Comparison of ENCODE assay signal across 8 mouse cellular contexts in genomic region chr7:134670312-134671002, GRCm38 (mm10). TPM values are rescaled to one million over a fixed set of nuclear protein-coding genes. Genes with fewer than 3 reads are reported as not detected.
DNase-seq lines count a peak whose midpoint lies in the region; ATAC-seq lines count a peak whose summit lies in the region.

Gene Dock1 (plus strand): TSS chr7:134670654.

- peak within 1 kb of the TSS; percentile 71 for H3K9ac ChIP-seq in forebrain, embryonic 14.5 days (ENCODE audit: low read length)

- DNase-seq in 3134 (ENCODE audit: extremely low read depth, insufficient read length, low spot score), result peak; percentile 78
- DNase-seq in adrenal gland, postnatal 36 days, result peak; percentile 89 to 91
- peak; percentile 69 for DNase-seq in forebrain, embryonic 14.5 days (ENCODE audit: low spot score)
- DNase-seq in heart, postnatal 10 days, result peak; percentile 85 to 87
- peak; percentile 85 to 91 for DNase-seq in kidney, postnatal 4 days
- DNase-seq in lung, adult 18-20 months, result peak; percentile 76 to 85
- peak; percentile 70 for DNase-seq in ovary, adult 18-20 months (ENCODE audit: low spot score)
- peak; percentile 69 for DNase-seq in urinary bladder, postnatal 25 days (ENCODE audit: low spot score)

- H3K4me3 ChIP-seq in forebrain, embryonic 14.5 days (ENCODE audit: low read depth, low read length), result peak within 1 kb of the TSS; percentile 62

- no peaks in the 10 kb centered on the region for H3K36me3 ChIP-seq in forebrain, embryonic 14.5 days (ENCODE audit: control insufficient read depth, insufficient read depth, low read length)

- peak within 1 kb of the TSS; percentile 39; the same call in 1 of the 2 replicates for H3K27ac ChIP-seq in forebrain, embryonic 14.5 days (ENCODE audit: low read depth, low read length)

- intact Hi-C loops in heart, postnatal 10 days (cut with DNase I), result loop anchor here (5.0 kb wide), 2 partner anchors 57 to 102 kb away; no protein-coding TSS in a partner anchor

- no peaks in the 10 kb centered on the region for H3K9me3 ChIP-seq in forebrain, embryonic 14.5 days (replicated peaks; ENCODE audit: control insufficient read depth, low read length)

- peaks cover 3% of the 10 kb centered on the region; the same call in 1 of the 2 replicates for H3K4me1 ChIP-seq in forebrain, embryonic 14.5 days (ENCODE audit: control insufficient read depth, insufficient read depth, low read length)

- WGBS in forebrain, embryonic 14.5 days, result 2% methylated on average over 72 of the region's 77 CpGs

- peak; percentile 89 for ATAC-seq in forebrain, embryonic 14.5 days

- no peaks in the 10 kb centered on the region for H3K27me3 ChIP-seq in forebrain, embryonic 14.5 days (replicated peaks; ENCODE audit: control insufficient read depth, insufficient read depth, low read length)

- peak within 1 kb of the TSS; percentile 94 for H3K4me2 ChIP-seq in forebrain, embryonic 14.5 days (ENCODE audit: low read length)

RNA-seq across cellular contexts. Expression of gene Dock1, which starts in this region (rescaled TPM):
- total RNA-seq in adrenal gland, postnatal 36 days (2021), result 100 to 1,000 TPM; 148 to 181 TPM
- polyA plus RNA-seq in forebrain, embryonic 14.5 days (2014; fragmentation: Nextera tagmentation; extraction: Ambion mirVana), result 7.9 and 9.2 TPM in 2 replicates
- 10 to 100 TPM; 46.8 to 47.5 TPM for total RNA-seq in heart, postnatal 10 days (2021)

Comparison
In these comparisons a context has a peak if more than half of its experiments do, and no peak if none do; other contexts are left out.
1. Peak in every context shown above with its lines: DNase-seq, ATAC-seq, H3K4me3 ChIP-seq and H3K27ac ChIP-seq.